Mouse (Mus musculus) embryonic facial prominence, embryonic 15.5 days (tissue): ENCODE measurements around the gene Erich6. TPM values are rescaled to one million over a fixed set of nuclear protein-coding genes. Genes with fewer than 3 reads are reported as not detected.
"Not testable (repeated sequence)": the region's sequence is repeated elsewhere in the genome, so short reads cannot be mapped to it uniquely, and the experiment has no call there.

Experiments used
- ATAC-seq: fragments of 200-750 bp; cut with Nextera tagmentation; 2 replicates; pipeline ENCODE4 v1.8.0; 2017; ENCODE audit warnings: low read depth, moderate TSS enrichment; ENCODE audit not compliant: insufficient number of reproducible peaks, low FRiP score, low TSS enrichment
- H3K27ac ChIP-seq: fragments of 300-500 bp; sonication (generic); replicated peaks from 2 replicates; pipeline ENCODE4 v1.5.1; 2015; ENCODE audit warnings: mild to moderate bottlenecking, inconsistent platforms
- H3K27me3 ChIP-seq: fragments of 300-500 bp; sonication (generic); 2 replicates; pipeline ENCODE4 v1.6.1; 2015; ENCODE audit warnings: inconsistent platforms
- H3K36me3 ChIP-seq: fragments of 300-500 bp; sonication (generic); 2 replicates; pipeline ENCODE4 v1.6.1; 2015; ENCODE audit warnings: mild to moderate bottlenecking, inconsistent platforms
- H3K4me1 ChIP-seq: fragments of 300-500 bp; sonication (generic); 2 replicates; pipeline ENCODE4 v1.6.1; 2015; ENCODE audit warnings: inconsistent platforms
- H3K4me2 ChIP-seq: fragments of 300-500 bp; sonication (generic); replicated peaks from 2 replicates; pipeline ENCODE4 v1.6.1; 2015; ENCODE audit warnings: mild to moderate bottlenecking, inconsistent platforms
- H3K4me3 ChIP-seq: fragments of 300-500 bp; sonication (generic); replicated peaks from 2 replicates; pipeline ENCODE4 v1.5.1; 2015; ENCODE audit warnings: mild to moderate bottlenecking, inconsistent platforms
- H3K9ac ChIP-seq: fragments of 300-500 bp; sonication (generic); 2 replicates; pipeline ENCODE4 v1.6.1; 2015; ENCODE audit warnings: inconsistent platforms
- H3K9me3 ChIP-seq: fragments of 300-500 bp; sonication (generic); replicated peaks from 2 replicates; pipeline ENCODE4 v1.6.1; 2016; ENCODE audit warnings: inconsistent platforms
- WGBS: fragments of 180-500 bp; shearing (Covaris S2); methylation state at CpG from one replicate; pipeline ENCODE4 v1.1.7; 2015; 5-methylcytosine and 5-hydroxymethylcytosine counted together
- polyA plus RNA-seq: library from polyadenylated mRNA; unstranded; fragments of >200 nt; fragmentation: Nextera tagmentation; extraction: Ambion mirVana; gene quantifications from 2 replicates; pipeline ENCODE4 v1.2.1, GENCODE M21; 2015

Gene Erich6
- polyA plus RNA-seq, 1 experiment from 2014 or later: not detected

DNA sequence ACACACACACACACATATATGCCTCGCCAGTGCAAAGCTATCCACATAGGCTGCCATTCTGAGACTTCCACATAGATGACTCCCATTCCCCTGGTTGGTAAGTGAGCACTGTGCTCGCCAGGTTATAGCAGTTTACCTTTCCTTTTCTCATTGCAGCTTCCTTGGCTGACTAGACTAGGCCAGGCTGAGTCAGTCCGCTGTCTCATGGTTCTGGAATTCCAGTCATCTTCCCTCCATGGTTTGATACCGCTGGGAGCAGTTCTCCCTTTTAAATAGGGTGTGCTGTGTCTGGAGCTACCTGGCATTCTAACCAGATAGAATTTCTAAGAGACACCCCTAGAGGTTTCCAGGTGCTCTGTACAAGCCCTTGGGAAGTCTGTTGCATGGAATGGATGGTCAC lies 9.2 kb upstream of the Erich6 start:
- Histone ChIP-seq H3K4me2 (no peak overlapping the region), H3K4me3 (no peak overlapping the region), H3K9ac (no peak overlapping the region), H3K4me1 (no peaks in the 10 kb centered on the region), H3K36me3 (no peaks in the 10 kb centered on the region), H3K9me3 (no peaks in the 10 kb centered on the region), H3K27ac (no peak overlapping the region), H3K27me3 (no peaks in the 10 kb centered on the region)
- WGBS: 86% methylated on average over 4 of the region's 4 CpGs
- ATAC-seq: no peak

GRCm38 (mm10) chr3:58631693-58632092 lies 5.3 kb downstream of the Erich6 start:
- H3K36me3 ChIP-seq: no peaks in the 10 kb centered on the region
- H3K9ac ChIP-seq: no peak overlapping the region
- no peak overlapping the region for H3K4me2 ChIP-seq
- H3K27me3 ChIP-seq: no peaks in the 10 kb centered on the region
- no peaks in the 10 kb centered on the region for H3K9me3 ChIP-seq
- ATAC-seq: no peak
- 78% methylated on average over 2 of the region's 2 CpGs for WGBS
- peaks cover 4% of the 10 kb centered on the region; the same call in 1 of the 2 replicates for H3K4me1 ChIP-seq
- H3K4me3 ChIP-seq: no peak overlapping the region
- H3K27ac ChIP-seq: no peak overlapping the region

GRCm38 (mm10) chr3:58624981-58625380 lies 12.0 kb downstream of the Erich6 start:
- Histone ChIP-seq H3K9me3 (no peaks in the 10 kb centered on the region), H3K9ac (no peak overlapping the region)
- WGBS: 84% methylated on average over 4 of the region's 4 CpGs

GRCm38 (mm10) chr3:58622665-58623394 lies 14.2 kb downstream of the Erich6 start:
- ATAC-seq: no peak
- no peaks in the 10 kb centered on the region for H3K9me3 ChIP-seq
- no peaks in the 10 kb centered on the region for H3K27me3 ChIP-seq
- H3K9ac ChIP-seq: no peak overlapping the region
- 69% methylated on average over 3 of the region's 3 CpGs for WGBS
- no peak overlapping the region for H3K27ac ChIP-seq
- no peaks in the 10 kb centered on the region for H3K4me1 ChIP-seq
- H3K36me3 ChIP-seq: no peaks in the 10 kb centered on the region
- no peak overlapping the region for H3K4me3 ChIP-seq
- H3K4me2 ChIP-seq: no peak overlapping the region

More at GRCm38 (mm10) chr3:58624981-58625380, 12.0 kb downstream of the Erich6 start:
- H3K4me2 ChIP-seq: no peak overlapping the region
- no peaks in the 10 kb centered on the region for H3K27me3 ChIP-seq
- no peaks in the 10 kb centered on the region for H3K36me3 ChIP-seq
- no peak overlapping the region for H3K4me3 ChIP-seq
- no peak for ATAC-seq
- H3K27ac ChIP-seq: no peak overlapping the region
- H3K4me1 ChIP-seq: no peaks in the 10 kb centered on the region

DNA sequence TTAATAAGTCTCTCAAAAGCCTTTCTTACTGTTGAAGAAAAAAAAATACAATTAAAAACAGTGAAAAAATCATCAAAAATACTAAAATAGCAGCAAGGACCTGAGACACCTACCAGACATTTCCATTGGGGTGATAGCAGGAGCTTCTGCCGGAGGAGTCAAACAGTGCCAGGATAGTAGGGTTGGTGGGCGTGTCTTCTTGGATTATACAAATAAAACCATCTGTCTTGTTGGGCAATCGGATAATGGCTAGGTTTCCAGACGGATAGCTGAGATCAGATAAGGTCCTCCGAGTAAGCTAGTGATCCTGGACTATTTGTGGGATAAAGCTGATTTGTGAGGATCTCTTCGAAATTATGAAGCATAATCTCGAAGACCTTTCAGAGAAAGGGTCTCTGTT lies 15.9 kb downstream of the Erich6 start:
- Histone ChIP-seq H3K27me3 (no peaks in the 10 kb centered on the region), H3K27ac (no peak overlapping the region), H3K9ac (no peak overlapping the region), H3K4me1 (no peaks in the 10 kb centered on the region), H3K9me3 (no peaks in the 10 kb centered on the region), H3K4me3 (no peak overlapping the region), H3K4me2 (no peak overlapping the region), H3K36me3 (no peaks in the 10 kb centered on the region)
- 70% methylated on average over 7 of the region's 7 CpGs for WGBS
- no peak for ATAC-seq

GRCm38 (mm10) chr3:58609985-58610384 lies 27.0 kb downstream of the Erich6 start:
- Histone ChIP-seq H3K4me3 (no peak overlapping the region), H3K9me3 (no peaks in the 10 kb centered on the region), H3K27ac (no peak overlapping the region), H3K27me3 (no peaks in the 10 kb centered on the region), H3K36me3 (no peaks in the 10 kb centered on the region), H3K4me1 (no peaks in the 10 kb centered on the region), H3K9ac (no peak overlapping the region), H3K4me2 (no peak overlapping the region)
- WGBS: 58% methylated on average over 5 of the region's 5 CpGs
- ATAC-seq: no peak

GRCm38 (mm10) chr3:58608506-58608905 lies 28.5 kb downstream of the Erich6 start:
- H3K27ac ChIP-seq: no peak overlapping the region
- no peak for ATAC-seq

GRCm38 (mm10) chr3:58593623-58594022 lies 43.4 kb downstream of the Erich6 start:
- ATAC-seq: no peak
- no peak overlapping the region for H3K4me2 ChIP-seq
- WGBS: 71% methylated on average over 5 of the region's 5 CpGs

More at GRCm38 (mm10) chr3:58608506-58608905, 28.5 kb downstream of the Erich6 start:
- Histone ChIP-seq H3K27me3 (no peaks in the 10 kb centered on the region), H3K9ac (no peak overlapping the region), H3K4me3 (no peak overlapping the region), H3K36me3 (no peaks in the 10 kb centered on the region), H3K9me3 (no peaks in the 10 kb centered on the region), H3K4me2 (no peak overlapping the region), H3K4me1 (no peaks in the 10 kb centered on the region)
- 57% methylated on average over 4 of the region's 4 CpGs for WGBS

DNA sequence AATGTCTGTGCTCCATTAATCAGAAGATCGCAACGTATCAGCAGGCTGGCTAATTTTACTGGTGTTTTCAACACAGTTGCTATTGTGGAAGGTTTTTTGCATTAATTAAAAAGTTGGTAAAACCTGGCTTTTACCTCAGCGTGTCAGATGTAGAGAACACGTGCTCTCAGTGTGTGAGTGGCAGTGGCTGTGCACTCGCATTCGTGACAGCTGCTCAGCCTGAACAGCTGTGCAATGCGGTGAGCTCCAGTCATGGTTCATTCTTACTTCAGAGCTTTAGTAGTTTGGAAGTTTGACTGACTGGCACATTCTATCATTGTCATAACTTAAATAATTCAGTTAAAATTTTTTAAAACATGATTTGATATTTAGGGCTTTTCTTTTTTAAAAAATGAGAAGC lies 44.3 kb downstream of the Erich6 start:
- not testable (repeated sequence) for H3K9ac ChIP-seq, H3K9me3 ChIP-seq, H3K4me3 ChIP-seq, H3K27me3 ChIP-seq, H3K4me2 ChIP-seq, H3K4me1 ChIP-seq, H3K27ac ChIP-seq, ATAC-seq
- 86% methylated on average over 7 of the region's 7 CpGs for WGBS
- H3K36me3 ChIP-seq: peaks cover 17% of the 10 kb centered on the region

More at GRCm38 (mm10) chr3:58593623-58594022, 43.4 kb downstream of the Erich6 start:
- no peak overlapping the region for H3K9ac ChIP-seq
- H3K9me3 ChIP-seq: no peaks in the 10 kb centered on the region
- no peak overlapping the region for H3K27ac ChIP-seq
- H3K4me1 ChIP-seq: no peaks in the 10 kb centered on the region
- peaks cover 14% of the 10 kb centered on the region for H3K36me3 ChIP-seq
- H3K27me3 ChIP-seq: no peaks in the 10 kb centered on the region
- H3K4me3 ChIP-seq: no peak overlapping the region

GRCm38 (mm10) chr3:58590544-58590943 lies 46.5 kb downstream of the Erich6 start:
- not testable (repeated sequence) for H3K27ac ChIP-seq, H3K27me3 ChIP-seq, H3K9ac ChIP-seq, H3K4me2 ChIP-seq, ATAC-seq, H3K9me3 ChIP-seq, H3K4me3 ChIP-seq, H3K4me1 ChIP-seq
- 78% methylated on average over 4 of the region's 4 CpGs for WGBS
- peaks cover 32% of the 10 kb centered on the region for H3K36me3 ChIP-seq

DNA sequence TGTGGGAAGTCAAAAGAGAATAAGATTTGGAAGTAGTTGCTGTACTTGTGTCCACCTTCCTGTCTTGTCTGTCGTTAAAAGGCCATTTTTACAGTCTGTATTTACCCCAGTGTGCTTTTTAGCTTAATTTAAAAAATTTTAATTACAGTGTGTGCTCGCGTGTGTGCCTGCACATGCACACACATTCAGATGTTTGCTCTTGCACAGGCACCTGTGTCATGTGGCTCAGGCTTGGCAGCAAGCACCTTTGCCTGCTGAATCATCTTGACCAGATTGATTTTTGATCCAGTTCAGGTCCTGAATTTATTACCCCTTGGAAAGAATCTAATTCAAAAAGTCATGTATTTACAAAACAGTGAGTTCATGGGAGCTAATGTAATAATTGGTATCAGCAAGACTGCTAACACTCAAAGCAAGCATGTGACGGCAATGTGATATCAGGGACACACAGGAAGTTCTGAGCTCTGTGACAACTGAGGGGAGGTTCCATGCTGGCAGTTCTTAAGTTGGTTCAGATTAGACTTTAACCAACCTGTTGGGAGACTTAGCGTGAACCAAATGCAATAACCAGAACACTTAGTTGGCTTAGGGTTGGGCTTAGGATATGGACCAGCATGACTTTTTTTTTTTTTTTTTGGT lies 54.1 kb downstream of the Erich6 start:
- no peaks in the 10 kb centered on the region for H3K9me3 ChIP-seq
- no peak overlapping the region for H3K4me2 ChIP-seq
- WGBS: 83% methylated on average over 5 of the region's 5 CpGs
- H3K4me3 ChIP-seq: no peak overlapping the region
- no peak overlapping the region for H3K9ac ChIP-seq
- H3K27me3 ChIP-seq: no peaks in the 10 kb centered on the region
- H3K27ac ChIP-seq: no peak overlapping the region
- ATAC-seq: no peak
- peaks cover 9% of the 10 kb centered on the region; the same call in 1 of the 2 replicates for H3K4me1 ChIP-seq
- H3K36me3 ChIP-seq: peaks cover 23% of the 10 kb centered on the region
